Mouse (Mus musculus): ENCODE measurements at regions not wholly inside any gene's neighbourhood (a gene's known extent, or its start where the extent isn't known, plus 50 kb on each side); places are given as distances from the start of the nearest gene placed in this dataset.

GRCm38 (mm10) chr1:119247117-119247516 is 174.9 kb downstream of the Inhbb start:
- DNase-seq (ENCODE audit: extremely low read depth, low read depth, low spot score), result no peak
- peaks cover 6% of the 10 kb centered on the region for H3K4me1 ChIP-seq (ENCODE audit: control insufficient read depth, insufficient read depth, low read length)
- 90% methylated on average over 3 of the region's 3 CpGs for WGBS
- H3K27ac ChIP-seq (replicated peaks; ENCODE audit: insufficient read depth, low read depth, low read length), result no peak overlapping the region
- H3K79me2 ChIP-seq (ENCODE audit: control insufficient read depth, insufficient read depth, low read length), result no peaks in the 10 kb centered on the region
- H3K36me3 ChIP-seq (ENCODE audit: control insufficient read depth, insufficient read depth, low read length), result no peaks in the 10 kb centered on the region
- no peak for TF ChIP-seq CTCF (IDR thresholded peaks at IDR 0.05; ENCODE audit: low read depth, low read length)
- TF ChIP-seq POLR2A (IDR thresholded peaks at IDR 0.05; ENCODE audit: extremely low read depth, insufficient read depth, low read length), result no peak
- no peak overlapping the region for H3K4me3 ChIP-seq (ENCODE audit: insufficient read depth, low read depth, low read length)
- H3K9ac ChIP-seq (ENCODE audit: low read depth, low read length), result no peak overlapping the region
- H3K27me3 ChIP-seq (ENCODE audit: control insufficient read depth, insufficient read depth, low read length), result 0 out of 2 replicates have a peak, but pooled peaks cover 2% of the 10 kb centered on the region

DNA sequence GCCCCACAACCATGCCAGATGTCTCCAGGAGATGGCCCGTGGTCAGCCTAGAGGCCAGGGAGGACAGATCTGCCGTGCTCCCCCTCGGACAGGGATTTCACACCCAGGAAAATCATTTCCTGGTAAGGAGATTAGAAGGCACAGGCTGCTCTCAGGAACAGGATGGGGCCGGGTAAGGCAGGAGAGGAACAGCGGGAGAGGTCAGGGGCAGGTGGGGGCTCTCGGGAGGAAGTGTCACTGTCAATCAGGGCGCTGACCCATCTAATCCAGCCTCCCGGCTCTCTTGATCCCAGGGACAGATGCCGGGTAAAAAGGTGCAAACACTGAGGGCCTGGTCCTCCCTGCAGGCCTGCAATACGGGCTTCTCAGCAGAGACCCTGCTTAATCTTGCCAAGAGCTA is 183.6 kb downstream of the Inhbb start:
- no peak overlapping the region for H3K4me3 ChIP-seq (ENCODE audit: insufficient read depth, low read depth, low read length)
- H3K27me3 ChIP-seq (ENCODE audit: control insufficient read depth, insufficient read depth, low read length), result no peaks in the 10 kb centered on the region
- 64% methylated on average over 10 of the region's 10 CpGs for WGBS

DNA sequence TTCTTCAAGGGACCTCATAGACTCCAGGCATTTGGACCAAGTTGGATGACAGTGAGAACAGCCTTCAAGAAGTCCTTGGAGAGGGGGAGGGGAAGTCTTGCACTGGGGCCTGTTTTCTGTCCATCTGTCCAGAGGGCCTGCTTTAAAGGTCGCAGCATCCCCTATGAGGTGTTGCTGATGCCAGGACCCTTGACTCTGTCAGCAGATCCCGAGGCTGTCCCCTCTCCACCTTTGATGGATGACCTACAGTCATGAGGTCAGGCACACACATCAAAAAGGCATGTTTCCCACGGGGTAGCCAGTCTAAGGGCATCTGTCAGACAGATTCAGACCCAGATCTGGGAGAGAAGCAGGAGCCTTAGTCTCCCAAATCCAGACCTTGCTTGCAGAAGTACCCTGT is 183.4 kb upstream of the Gli2 start:
- Histone ChIP-seq H3K36me3 (ENCODE audit: control insufficient read depth, insufficient read depth, low read length) (no peaks in the 10 kb centered on the region), H3K9ac (ENCODE audit: low read depth, low read length) (no peak overlapping the region), H3K79me2 (ENCODE audit: control insufficient read depth, insufficient read depth, low read length) (no peaks in the 10 kb centered on the region), H3K4me3 (ENCODE audit: insufficient read depth, low read depth, low read length) (no peak overlapping the region), H3K4me1 (ENCODE audit: control insufficient read depth, insufficient read depth, low read length) (no peaks in the 10 kb centered on the region), H3K27me3 (ENCODE audit: control insufficient read depth, insufficient read depth, low read length) (no peaks in the 10 kb centered on the region), H3K27ac (replicated peaks; ENCODE audit: insufficient read depth, low read depth, low read length) (no peak overlapping the region)
- WGBS, result 61% methylated on average over 3 of the region's 3 CpGs
- TF ChIP-seq POLR2A (IDR thresholded peaks at IDR 0.05; ENCODE audit: extremely low read depth, insufficient read depth, low read length) (no peak), CTCF (IDR thresholded peaks at IDR 0.05; ENCODE audit: low read depth, low read length) (no peak)
- no peak for DNase-seq (ENCODE audit: extremely low read depth, low read depth, low spot score)

More for the DNA sequence above, 183.6 kb downstream of the Inhbb start:
- Histone ChIP-seq H3K36me3 (ENCODE audit: control insufficient read depth, insufficient read depth, low read length) (no peaks in the 10 kb centered on the region), H3K27ac (replicated peaks; ENCODE audit: insufficient read depth, low read depth, low read length) (0 out of 2 replicates have a peak overlapping the region, but pooled peaks have one; percentile 28), H3K4me1 (ENCODE audit: control insufficient read depth, insufficient read depth, low read length) (peaks cover 1% of the 10 kb centered on the region; the same call in 1 of the 2 replicates), H3K79me2 (ENCODE audit: control insufficient read depth, insufficient read depth, low read length) (no peaks in the 10 kb centered on the region), H3K9ac (ENCODE audit: low read depth, low read length) (no peak overlapping the region)
- DNase-seq (ENCODE audit: extremely low read depth, low read depth, low spot score), result no peak
- no peak for TF ChIP-seq POLR2A (IDR thresholded peaks at IDR 0.05; ENCODE audit: extremely low read depth, insufficient read depth, low read length)
- no peak for TF ChIP-seq CTCF (IDR thresholded peaks at IDR 0.05; ENCODE audit: low read depth, low read length)

DNA sequence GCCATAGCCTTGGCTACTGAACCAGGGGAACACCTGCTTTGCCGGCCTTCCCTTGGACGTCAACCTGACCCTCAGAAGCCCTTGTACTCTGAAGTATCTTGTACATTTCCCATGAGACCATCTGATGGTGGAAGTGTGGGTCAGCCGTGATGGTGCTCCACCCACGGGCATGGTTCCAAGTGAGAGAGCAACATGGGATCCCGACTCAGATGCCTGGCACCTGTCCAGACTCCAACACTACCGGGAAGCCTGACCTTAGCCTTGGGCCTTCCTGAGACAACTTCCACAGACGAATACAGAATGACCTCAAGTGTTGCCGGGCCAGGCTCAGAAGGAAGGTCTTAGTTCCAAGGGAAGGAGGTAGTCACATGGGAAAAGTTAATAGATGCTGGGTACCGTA is 181.0 kb upstream of the Gli2 start:
- DNase-seq (ENCODE audit: extremely low read depth, low read depth, low spot score), result peak; percentile 21
- Histone ChIP-seq H3K36me3 (ENCODE audit: control insufficient read depth, insufficient read depth, low read length) (no peaks in the 10 kb centered on the region), H3K79me2 (ENCODE audit: control insufficient read depth, insufficient read depth, low read length) (no peaks in the 10 kb centered on the region), H3K27ac (replicated peaks; ENCODE audit: insufficient read depth, low read depth, low read length) (no peak overlapping the region), H3K27me3 (ENCODE audit: control insufficient read depth, insufficient read depth, low read length) (no peaks in the 10 kb centered on the region), H3K9ac (ENCODE audit: low read depth, low read length) (no peak overlapping the region), H3K4me3 (ENCODE audit: insufficient read depth, low read depth, low read length) (no peak overlapping the region), H3K4me1 (ENCODE audit: control insufficient read depth, insufficient read depth, low read length) (no peaks in the 10 kb centered on the region)
- 73% methylated on average over 9 of the region's 9 CpGs for WGBS
- no peak for TF ChIP-seq CTCF (IDR thresholded peaks at IDR 0.05; ENCODE audit: low read depth, low read length)
- TF ChIP-seq POLR2A (IDR thresholded peaks at IDR 0.05; ENCODE audit: extremely low read depth, insufficient read depth, low read length), result no peak

- 94% methylated on average over 2 of the region's 2 CpGs for WGBS
- Histone ChIP-seq H3K4me3 (ENCODE audit: insufficient read depth, low read depth, low read length) (no peak overlapping the region), H3K9ac (ENCODE audit: low read depth, low read length) (no peak overlapping the region), H3K27me3 (ENCODE audit: control insufficient read depth, insufficient read depth, low read length) (no peaks in the 10 kb centered on the region), H3K36me3 (ENCODE audit: control insufficient read depth, insufficient read depth, low read length) (no peaks in the 10 kb centered on the region), H3K79me2 (ENCODE audit: control insufficient read depth, insufficient read depth, low read length) (no peaks in the 10 kb centered on the region), H3K4me1 (ENCODE audit: control insufficient read depth, insufficient read depth, low read length) (no peaks in the 10 kb centered on the region), H3K27ac (replicated peaks; ENCODE audit: insufficient read depth, low read depth, low read length) (no peak overlapping the region)
- TF ChIP-seq CTCF (IDR thresholded peaks at IDR 0.05; ENCODE audit: low read depth, low read length), result no peak
- no peak for TF ChIP-seq POLR2A (IDR thresholded peaks at IDR 0.05; ENCODE audit: extremely low read depth, insufficient read depth, low read length)
- no peak for DNase-seq (ENCODE audit: extremely low read depth, low read depth, low spot score)
Measured at GRCm38 (mm10) chr1:119226996-119227395, 173.6 kb upstream of the Gli2 start.

DNA sequence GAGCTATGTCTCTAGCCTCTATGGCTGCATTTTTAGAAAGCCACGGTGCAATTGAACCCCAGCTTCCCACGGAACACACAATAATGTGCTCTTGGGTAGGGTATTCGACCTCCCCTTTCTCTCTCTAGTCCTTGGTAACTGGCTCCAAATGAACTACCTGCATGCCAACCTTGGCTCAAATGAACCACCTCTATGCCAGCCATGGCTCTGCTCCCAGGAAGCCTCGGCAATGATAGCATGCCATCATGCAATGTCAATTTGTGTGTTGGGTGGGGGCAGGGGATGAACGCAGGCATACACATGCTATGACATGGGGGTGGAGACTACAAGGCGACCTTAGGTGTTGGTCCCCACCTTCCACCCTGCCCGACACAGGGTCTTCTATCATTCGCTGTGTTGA is 170.5 kb upstream of the Gli2 start:
- Histone ChIP-seq H3K36me3 (ENCODE audit: control insufficient read depth, insufficient read depth, low read length) (no peaks in the 10 kb centered on the region), H3K27ac (replicated peaks; ENCODE audit: insufficient read depth, low read depth, low read length) (no peak overlapping the region), H3K79me2 (ENCODE audit: control insufficient read depth, insufficient read depth, low read length) (no peaks in the 10 kb centered on the region), H3K9ac (ENCODE audit: low read depth, low read length) (no peak overlapping the region), H3K4me1 (ENCODE audit: control insufficient read depth, insufficient read depth, low read length) (peaks cover 18% of the 10 kb centered on the region), H3K27me3 (ENCODE audit: control insufficient read depth, insufficient read depth, low read length) (no peaks in the 10 kb centered on the region), H3K4me3 (ENCODE audit: insufficient read depth, low read depth, low read length) (no peak overlapping the region)
- no peak for TF ChIP-seq POLR2A (IDR thresholded peaks at IDR 0.05; ENCODE audit: extremely low read depth, insufficient read depth, low read length)
- TF ChIP-seq CTCF (IDR thresholded peaks at IDR 0.05; ENCODE audit: low read depth, low read length), result no peak
- WGBS, result 51% methylated on average over 8 of the region's 8 CpGs
- DNase-seq (ENCODE audit: extremely low read depth, low read depth, low spot score), result peak; percentile 76
